Mouse (Mus musculus) heart, postnatal 0 days (tissue): ENCODE measurements around the gene Smc5. TPM values are rescaled to one million over a fixed set of nuclear protein-coding genes. Genes with fewer than 3 reads are reported as not detected.

ENCODE experiments used
- ATAC-seq: fragments of 200-750 bp; cut with Nextera tagmentation; 2 replicates; pipeline ENCODE4 v1.8.0; 2017; ENCODE audit warnings: low read depth, moderate number of reproducible peaks, moderate library complexity; ENCODE audit not compliant: insufficient read depth
- DNase-seq: peaks from one replicate; pipeline ENCODE4 v3.0.0-alpha.2; 2016; ENCODE audit warnings: low spot score
- H3K27ac ChIP-seq: fragments of 300-500 bp; sonication (generic); 2 replicates; pipeline ENCODE4 v1.5.1; 2014; ENCODE audit warnings: low read depth, mild to moderate bottlenecking
- H3K27me3 ChIP-seq: fragments of 300-500 bp; sonication (generic); 2 replicates; pipeline ENCODE4 v1.6.1; 2014; ENCODE audit warnings: low read length, mixed read lengths; ENCODE audit not compliant: control insufficient read depth, insufficient read depth
- H3K36me3 ChIP-seq: fragments of 300-500 bp; sonication (generic); replicated peaks from 2 replicates; pipeline ENCODE4 v1.6.1; 2014; ENCODE audit warnings: low read length, mixed read lengths; ENCODE audit not compliant: control insufficient read depth, insufficient read depth
- H3K4me1 ChIP-seq: fragments of 300-500 bp; sonication (generic); 2 replicates; pipeline ENCODE4 v1.6.1; 2014; ENCODE audit warnings: antibody characterized with exemption; ENCODE audit not compliant: control insufficient read depth, insufficient read depth
- H3K4me2 ChIP-seq: fragments of 300-500 bp; sonication (generic); 2 replicates; pipeline ENCODE4 v1.6.1; 2014; ENCODE audit warnings: low read depth, mild to moderate bottlenecking, low read length, moderate library complexity
- H3K4me3 ChIP-seq: fragments of 300-500 bp; sonication (generic); 2 replicates; pipeline ENCODE4 v1.5.1; 2014; ENCODE audit warnings: low read depth, low read length
- H3K9ac ChIP-seq: fragments of 300-500 bp; sonication (generic); replicated peaks from 2 replicates; pipeline ENCODE4 v1.6.1; 2014; ENCODE audit warnings: low read depth, low read length, mixed read lengths
- H3K9me3 ChIP-seq: fragments of 300-500 bp; sonication (generic); replicated peaks from 2 replicates; pipeline ENCODE4 v1.6.1; 2016; ENCODE audit warnings: low read length; ENCODE audit not compliant: control insufficient read depth
- CTCF ChIP-seq: IDR thresholded peaks from 2 replicates; pipeline ENCODE4 v1.5.1; 2016; ENCODE audit warnings: antibody characterized with exemption, control low read depth, low read depth
- EP300 ChIP-seq: IDR thresholded peaks from 2 replicates; pipeline ENCODE4 v1.6.1; 2016; ENCODE audit warnings: antibody characterized with exemption, low read depth
- WGBS: fragments of 180-500 bp; shearing (Covaris S2); extraction: QIAGEN DNeasy Blood & Tissue Kit; methylation state at CpG from one replicate; pipeline ENCODE4 v1.1.7; 2014; 5-methylcytosine and 5-hydroxymethylcytosine counted together
- polyA plus RNA-seq: library from polyadenylated mRNA; unstranded; fragments of >200 nt; fragmentation: Nextera tagmentation; extraction: Ambion mirVana; gene quantifications from 2 replicates; pipeline ENCODE4 v1.2.1, GENCODE M21; 2015
- total RNA-seq: library from RNA; depleted of rRNA; stranded (reverse); fragments of >200 nt; gene quantifications from 2 replicates; pipeline ENCODE4 v1.2.3, GENCODE M21; 2014; ENCODE audit warnings: low replicate concordance

Smc5 gene
- total and polyA plus RNA-seq, 2 experiments from 2014 or later = 9.8 to 13.6 TPM

DNA sequence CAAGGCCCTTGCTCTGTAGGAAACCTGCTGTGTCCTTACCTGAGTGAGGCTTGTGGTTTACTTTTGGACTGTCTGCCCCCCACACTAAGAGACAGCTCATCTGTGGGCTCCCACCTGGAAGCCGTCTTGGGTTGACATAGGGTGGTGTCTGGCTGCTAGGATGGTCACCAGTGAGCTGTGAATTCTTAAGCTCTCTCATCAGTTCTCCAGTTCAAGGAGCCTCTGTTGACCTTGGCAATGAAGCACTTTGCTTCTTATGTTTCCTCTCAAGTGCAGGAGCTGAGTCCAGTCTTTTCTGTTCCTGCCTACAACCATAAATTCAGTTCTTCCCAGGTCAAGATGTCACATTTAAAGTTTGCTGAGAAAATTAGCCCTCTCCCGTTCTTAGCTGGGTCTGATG, 98.2 kb downstream of the Smc5 start:
- DNase-seq (no peak), ATAC-seq (no peak)
- Histone ChIP-seq H3K4me2 (no peak overlapping the region), H3K9me3 (no peaks in the 10 kb centered on the region), H3K36me3 (no peaks in the 10 kb centered on the region), H3K4me3 (no peak overlapping the region), H3K27ac (no peak overlapping the region), H3K4me1 (no peaks in the 10 kb centered on the region), H3K9ac (no peak overlapping the region), H3K27me3 (no peaks in the 10 kb centered on the region)
- no peak for TF ChIP-seq CTCF
- no peak for TF ChIP-seq EP300
- 82% methylated on average over 2 of the region's 2 CpGs for WGBS

DNA sequence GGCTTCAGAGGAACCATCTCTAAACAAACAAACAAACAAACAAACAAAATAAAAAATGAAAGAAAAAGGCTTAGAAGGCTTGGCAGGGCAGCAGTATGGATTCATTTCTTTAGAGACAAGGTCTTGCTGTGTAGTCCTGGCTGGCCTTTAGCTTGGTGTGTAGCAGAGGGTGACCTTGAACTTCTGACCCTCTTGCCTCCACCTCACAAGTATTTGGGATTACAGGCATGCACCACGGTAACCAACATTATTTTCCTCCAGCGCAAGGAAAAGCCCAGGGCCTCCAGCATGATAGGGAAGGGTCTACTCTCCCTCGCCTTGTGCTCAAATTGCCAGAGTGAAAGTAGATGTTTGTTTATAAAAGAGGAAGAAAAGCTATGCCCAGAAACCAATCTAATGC, 98.6 kb downstream of the Smc5 start:
- H3K36me3 ChIP-seq = no peaks in the 10 kb centered on the region
- DNase-seq (no peak), ATAC-seq (no peak)
- no peaks in the 10 kb centered on the region for H3K4me1 ChIP-seq
- H3K27ac ChIP-seq = no peak overlapping the region
- TF ChIP-seq EP300 = no peak
- TF ChIP-seq CTCF = no peak
- H3K9ac ChIP-seq = no peak overlapping the region
- H3K4me3 ChIP-seq = no peak overlapping the region
- WGBS = 65% methylated on average over 3 of the region's 3 CpGs
- no peaks in the 10 kb centered on the region for H3K9me3 ChIP-seq
- no peaks in the 10 kb centered on the region for H3K27me3 ChIP-seq
- no peak overlapping the region for H3K4me2 ChIP-seq

DNA sequence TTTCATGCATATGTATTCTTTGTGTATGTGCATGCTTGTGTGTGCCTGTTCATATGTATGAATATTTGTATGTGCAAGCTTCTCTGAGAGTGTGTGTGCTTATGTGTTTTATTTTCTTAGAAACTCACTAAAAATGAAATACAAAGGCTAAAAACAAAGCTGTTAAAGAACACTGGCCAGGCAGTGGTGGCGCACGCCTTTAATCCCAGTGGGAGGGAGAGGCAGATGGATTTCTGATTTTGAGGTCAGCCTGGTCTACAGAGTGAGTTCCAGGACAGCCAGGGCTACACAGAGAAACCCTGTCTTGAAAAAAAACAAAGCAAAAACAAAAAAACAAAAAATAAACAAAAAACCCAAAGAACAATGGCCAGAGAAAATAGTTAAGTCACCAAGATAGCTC, 102.6 kb downstream of the Smc5 start:
- Histone ChIP-seq H3K36me3 (peaks cover 8% of the 10 kb centered on the region; the same call in 1 of the 2 replicates), H3K27me3 (no peaks in the 10 kb centered on the region), H3K9me3 (no peaks in the 10 kb centered on the region), H3K4me3 (no peak overlapping the region), H3K9ac (no peak overlapping the region), H3K27ac (no peak overlapping the region), H3K4me1 (no peaks in the 10 kb centered on the region), H3K4me2 (no peak overlapping the region)
- TF ChIP-seq CTCF = no peak
- no peak for TF ChIP-seq EP300
- ATAC-seq (no peak), DNase-seq (no peak)
- WGBS = 100% methylated on average over 2 of the region's 2 CpGs

DNA sequence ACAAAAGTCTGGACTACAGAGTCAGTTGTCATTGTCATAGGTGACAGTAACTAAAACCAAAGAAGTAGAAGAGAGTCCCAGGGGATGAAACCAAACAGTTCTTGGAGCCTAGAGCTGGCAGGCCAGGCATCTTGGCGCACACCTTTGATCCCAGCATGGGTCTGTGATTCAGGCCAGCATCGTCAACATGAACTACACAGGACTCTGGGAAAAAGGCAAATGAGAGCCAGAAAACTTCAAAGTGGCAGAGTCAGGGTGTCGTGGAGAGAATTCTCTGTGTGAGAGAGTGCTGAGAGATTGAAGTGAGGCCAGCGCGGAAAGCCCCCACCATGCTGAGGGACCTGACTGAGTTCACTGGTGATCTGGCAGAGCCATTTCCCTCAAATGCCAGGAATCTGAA, 103.2 kb downstream of the Smc5 start:
- no peak overlapping the region for H3K9ac ChIP-seq
- no peak overlapping the region for H3K4me3 ChIP-seq
- no peak overlapping the region for H3K27ac ChIP-seq
- H3K9me3 ChIP-seq = no peaks in the 10 kb centered on the region
- no peak for ATAC-seq
- no peaks in the 10 kb centered on the region for H3K27me3 ChIP-seq
- 78% methylated on average over 5 of the region's 5 CpGs for WGBS
- no peak for TF ChIP-seq CTCF
- TF ChIP-seq EP300 = no peak
- H3K4me2 ChIP-seq = no peak overlapping the region
- peaks cover 10% of the 10 kb centered on the region for H3K36me3 ChIP-seq
- H3K4me1 ChIP-seq = no peaks in the 10 kb centered on the region
- DNase-seq = no peak

DNA sequence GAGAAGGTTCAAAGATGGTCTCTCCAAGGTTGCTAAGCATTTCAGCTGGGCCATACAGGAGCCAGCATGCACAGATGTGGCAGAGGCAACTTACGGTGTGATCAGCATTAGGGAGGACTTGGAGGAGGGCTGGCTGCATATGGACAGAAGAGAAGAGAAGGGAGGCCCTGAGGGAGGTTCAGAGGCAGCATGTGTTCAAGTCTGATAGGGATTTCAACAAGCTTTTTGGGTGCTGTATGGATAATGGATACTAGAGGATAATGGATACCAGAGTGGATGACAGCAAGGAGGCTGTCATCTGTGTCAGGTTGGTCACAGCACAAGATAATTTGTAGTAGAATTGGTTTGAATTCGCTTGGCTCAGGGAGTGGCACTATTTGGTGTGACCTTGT, 104.0 kb downstream of the Smc5 start:
- Histone ChIP-seq H3K9me3 (no peaks in the 10 kb centered on the region), H3K9ac (no peak overlapping the region), H3K27ac (no peak overlapping the region), H3K36me3 (peaks cover 18% of the 10 kb centered on the region), H3K4me3 (no peak overlapping the region), H3K27me3 (no peaks in the 10 kb centered on the region), H3K4me2 (no peak overlapping the region), H3K4me1 (no peaks in the 10 kb centered on the region)
- DNase-seq (no peak), ATAC-seq (no peak)
- 80% methylated on average over 2 of the region's 2 CpGs for WGBS
- TF ChIP-seq CTCF = no peak
- no peak for TF ChIP-seq EP300

DNA sequence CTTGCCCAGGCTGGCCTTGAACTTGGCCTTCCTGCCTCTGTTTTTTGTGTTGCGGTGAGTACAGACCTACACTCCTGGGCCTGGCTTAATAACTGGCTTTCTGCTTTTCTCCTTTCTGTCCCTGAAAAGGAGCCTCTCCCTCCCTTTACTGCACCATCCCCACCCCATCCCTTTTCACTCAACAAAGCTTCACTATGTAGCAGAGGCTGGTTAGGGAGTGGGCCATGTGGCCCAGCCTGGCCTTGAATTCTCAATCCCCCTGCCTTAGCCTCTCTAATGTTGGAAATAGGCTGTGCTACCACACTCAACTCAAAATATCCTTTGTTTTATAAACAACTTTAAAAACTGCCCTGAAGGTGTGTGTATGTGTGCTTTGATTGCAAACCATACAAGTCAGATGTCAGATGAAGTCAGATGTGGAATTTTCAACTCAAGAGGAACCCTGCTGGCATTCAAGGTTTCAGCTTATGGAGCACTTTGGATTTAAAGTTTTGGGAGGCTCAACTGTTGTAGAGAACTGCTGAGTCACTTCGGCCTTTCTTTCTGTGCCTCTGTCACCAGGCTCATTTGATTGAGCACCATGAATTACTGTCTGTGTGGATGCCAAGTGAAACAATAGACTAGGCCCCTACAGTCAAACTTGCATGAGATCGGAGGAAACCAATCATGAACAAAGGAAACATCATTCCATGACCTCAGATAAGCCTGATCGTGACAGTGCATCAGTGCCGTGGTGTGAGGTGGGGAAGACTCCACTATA, 104.6 kb downstream of the Smc5 start:
- ATAC-seq (no peak), DNase-seq (no peak)
- Histone ChIP-seq H3K36me3 (peaks cover 21% of the 10 kb centered on the region), H3K4me1 (no peaks in the 10 kb centered on the region), H3K9ac (no peak overlapping the region), H3K4me2 (no peak overlapping the region), H3K9me3 (no peaks in the 10 kb centered on the region), H3K4me3 (no peak overlapping the region), H3K27ac (no peak overlapping the region), H3K27me3 (no peaks in the 10 kb centered on the region)
- WGBS = 76% methylated on average over 5 of the region's 5 CpGs
- TF ChIP-seq EP300 (no peak), CTCF (no peak)
